Mouse (Mus musculus) embryonic fibroblast, embryonic 13.5 days (primary cell): ENCODE measurements at regions not wholly inside any gene's neighbourhood (a gene's known extent, or its start where the extent isn't known, plus 50 kb on each side); places are given as distances from the start of the nearest gene placed in this dataset.

ENCODE experiments used
- CTCF ChIP-seq: IDR thresholded peaks from 2 replicates; pipeline ENCODE4 v1.5.1; 2011; ENCODE audit warnings: mild to moderate bottlenecking, control low read depth, low read length, moderate library complexity, borderline replicate concordance; ENCODE audit not compliant: insufficient read depth
- POLR2A ChIP-seq: IDR thresholded peaks from 2 replicates; pipeline ENCODE4 v1.6.1; 2011; ENCODE audit warnings: low read depth, mild to moderate bottlenecking, control low read depth, low read length, moderate library complexity

- no peak for TF ChIP-seq CTCF
- no peak for TF ChIP-seq POLR2A
These were observed 303.8 kb upstream of the Flrt2 start for GRCm38 (mm10) chr12:95388185-95388584.
